Mouse (Mus musculus): ENCODE measurements around the gene Gbp2b. TPM values are rescaled to one million over a fixed set of nuclear protein-coding genes. Genes with fewer than 3 reads are reported as not detected.
"Not testable (repeated sequence)": the region's sequence is repeated elsewhere in the genome, so short reads cannot be mapped to it uniquely, and the experiment has no call there.

The Gbp2b gene
- under 1 TPM; 0.12 TPM for total RNA-seq (2021)

DNA sequence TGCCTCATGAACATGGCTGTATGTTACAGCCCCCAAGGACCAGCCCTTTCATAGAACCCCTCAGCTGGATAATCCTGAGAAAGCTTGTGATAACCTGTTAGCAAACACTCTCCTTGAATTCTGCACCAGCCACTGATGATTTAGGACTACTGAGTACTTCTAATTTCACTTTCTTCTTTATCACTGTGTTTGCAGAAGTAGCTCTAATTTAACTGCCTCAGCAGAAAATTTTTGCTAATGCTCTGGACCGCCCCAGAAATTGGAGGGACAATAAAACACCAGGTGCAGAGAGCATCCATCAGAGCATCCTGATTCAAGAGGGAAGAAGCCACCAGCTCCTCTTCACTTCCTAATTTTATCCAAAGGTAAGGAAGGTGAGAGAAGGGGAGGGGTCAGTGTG, at the start of gene Gbp2b:
Gene Gbp2b, plus strand, starts transcription at position 301 of the 400 bp plus-strand sequence.
- intact Hi-C loops (cut with DNase I) = no loop called here
- no peak for DNase-seq

- DNase-seq = no peak
- intact Hi-C loops (cut with DNase I) = no loop called here
Measured at GRCm38 (mm10) chr3:142546690-142547089, 48.0 kb upstream of the Gbp2b start.

GRCm38 (mm10) chr3:142550052-142550676, 44.5 kb upstream of the Gbp2b start:
- DNase-seq = no peak

GRCm38 (mm10) chr3:142554601-142555000, 40.0 kb upstream of the Gbp2b start:
- no peak for DNase-seq
- intact Hi-C loops (cut with DNase I) = no loop called here

More at GRCm38 (mm10) chr3:142550052-142550676, 44.5 kb upstream of the Gbp2b start:
- intact Hi-C loops (cut with DNase I) = no loop called here

GRCm38 (mm10) chr3:142555623-142556022, 39.0 kb upstream of the Gbp2b start:
- intact Hi-C loops (cut with DNase I) = no loop called here
- no peak for DNase-seq

DNA sequence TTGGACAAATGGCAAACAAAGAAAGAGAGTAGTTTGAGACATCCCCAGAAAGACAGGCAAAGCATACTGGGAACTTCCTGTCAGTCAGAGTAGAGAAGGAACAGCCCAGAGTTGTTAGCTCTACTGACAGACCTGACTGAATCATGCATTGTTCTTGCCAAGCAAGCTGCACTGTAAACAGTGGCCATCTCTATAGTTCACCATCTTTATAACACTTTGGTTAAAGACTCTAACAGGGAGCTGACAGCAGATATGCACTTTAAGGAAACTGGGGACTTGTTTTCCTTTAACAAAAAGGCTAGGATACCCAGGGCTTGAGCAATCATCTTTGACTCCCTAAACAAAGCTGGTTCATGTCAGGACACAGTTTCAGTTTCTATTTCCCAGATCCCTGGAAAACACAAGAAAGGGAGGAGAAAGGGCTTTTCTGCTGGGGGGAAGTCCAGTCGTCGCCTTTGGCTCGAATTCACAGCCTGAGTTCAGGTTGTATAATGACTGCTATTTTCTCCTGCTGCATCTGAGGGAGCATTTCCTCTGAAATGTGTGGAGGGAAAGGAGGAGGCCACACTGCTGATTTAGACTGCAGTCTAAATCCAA, 34.9 kb upstream of the Gbp2b start, which contains the start of gene Gbp3:
Gene Gbp3, plus strand, starts transcription at position 395 of the 597 bp plus-strand sequence.
- intact Hi-C loops (cut with DNase I) = loop anchor here (1.0 to 5.0 kb wide), 4 partner anchors 29 to 148 kb away; partner anchors contain the start of gene Gbp7
- DNase-seq = peak; percentile 59 to 68

- intact Hi-C loops (cut with DNase I) = loop anchor here (1.0 to 5.0 kb wide), 4 partner anchors 30 to 147 kb away; partner anchors contain the start of gene Gbp7
- DNase-seq = peak; percentile 88 to 92
Measured at GRCm38 (mm10) chr3:142560296-142560948, 34.2 kb upstream of the Gbp2b start.

- intact Hi-C loops (cut with DNase I) = loop anchor here (2.0 to 5.0 kb wide), 2 partner anchors 30 to 146 kb away; partner anchors contain the start of gene Gbp7
- DNase-seq = no peak
Measured at GRCm38 (mm10) chr3:142561045-142561646, 33.5 kb upstream of the Gbp2b start.

DNA sequence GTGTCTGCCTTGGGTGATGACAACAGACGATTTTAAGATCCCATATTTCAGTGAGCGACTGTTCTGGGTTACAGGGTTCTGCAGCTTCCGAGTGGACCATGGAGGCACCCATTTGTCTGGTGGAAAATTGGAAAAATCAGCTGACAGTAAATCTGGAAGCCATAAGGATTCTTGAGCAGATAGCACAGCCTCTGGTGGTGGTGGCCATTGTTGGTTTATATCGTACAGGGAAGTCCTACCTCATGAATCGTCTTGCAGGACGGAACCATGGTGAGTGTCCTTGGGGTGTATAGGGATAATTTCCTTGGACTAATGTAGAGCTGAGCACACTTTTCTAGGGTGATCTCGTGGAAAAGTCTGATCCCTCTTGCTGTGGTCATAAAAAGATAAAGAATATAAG, 33.0 kb upstream of the Gbp2b start:
- DNase-seq = no peak
- intact Hi-C loops (cut with DNase I) = loop anchor here (2.0 to 5.0 kb wide), 2 partner anchors 31 to 146 kb away; partner anchors contain the start of gene Gbp7

- intact Hi-C loops (cut with DNase I); DNase-seq: not testable (repeated sequence)
Measured at GRCm38 (mm10) chr3:142567490-142567889, 27.2 kb upstream of the Gbp2b start.

- intact Hi-C loops (cut with DNase I) = no loop called here
- no peak for DNase-seq
Measured at GRCm38 (mm10) chr3:142570738-142571137, 23.9 kb upstream of the Gbp2b start.

GRCm38 (mm10) chr3:142577108-142577507, 17.5 kb upstream of the Gbp2b start:
- intact Hi-C loops (cut with DNase I) = no loop called here
- DNase-seq = no peak

GRCm38 (mm10) chr3:142578342-142578741, 16.3 kb upstream of the Gbp2b start:
- intact Hi-C loops (cut with DNase I) = no loop called here
- no peak for DNase-seq

GRCm38 (mm10) chr3:142583067-142583466, 11.6 kb upstream of the Gbp2b start:
- intact Hi-C loops (cut with DNase I) = no loop called here

GRCm38 (mm10) chr3:142587386-142587785, 7.3 kb upstream of the Gbp2b start:
- DNase-seq = peak in 1 of 2 experiments; percentile 4
- intact Hi-C loops (cut with DNase I) = no loop called here

More at GRCm38 (mm10) chr3:142583067-142583466, 11.6 kb upstream of the Gbp2b start:
- no peak for DNase-seq

GRCm38 (mm10) chr3:142588888-142589287, 5.8 kb upstream of the Gbp2b start:
- peak; percentile 9 to 23 for DNase-seq

DNA sequence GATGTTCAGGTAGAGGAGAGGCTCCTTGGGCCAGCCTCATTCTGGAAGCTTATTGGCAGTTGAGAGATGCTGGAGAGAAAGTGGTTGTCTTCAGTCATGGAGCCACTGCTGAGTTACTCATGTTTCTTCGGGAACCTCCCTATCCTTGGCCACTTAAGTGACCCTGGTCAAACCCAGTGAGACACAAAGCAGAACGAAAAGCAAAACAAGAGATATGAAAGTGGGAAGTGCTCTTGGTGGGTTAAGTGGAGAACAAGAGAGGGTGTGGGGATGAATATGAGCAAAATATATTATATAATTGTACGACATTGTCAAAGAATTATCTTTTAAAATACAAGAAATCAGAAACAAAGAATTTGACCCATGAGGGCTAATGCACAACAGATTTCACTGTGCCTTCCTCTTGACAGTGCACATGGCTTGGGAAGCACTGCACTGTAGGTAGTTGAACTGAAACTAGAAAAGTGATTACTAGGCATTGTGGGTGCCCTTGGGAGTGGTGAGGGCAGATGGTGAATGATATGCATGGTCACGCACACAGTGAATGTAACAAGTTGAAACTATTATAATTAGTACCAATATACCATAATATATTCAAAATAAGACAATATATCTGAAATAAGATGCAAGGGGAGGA, 4.1 kb upstream of the Gbp2b start:
- no peak for DNase-seq
- intact Hi-C loops (cut with DNase I) = no loop called here

More at GRCm38 (mm10) chr3:142588888-142589287, 5.8 kb upstream of the Gbp2b start:
- intact Hi-C loops (cut with DNase I) = no loop called here

- DNase-seq = no peak
- intact Hi-C loops (cut with DNase I) = no loop called here
Measured at GRCm38 (mm10) chr3:142597923-142598322, 3.3 kb downstream of the Gbp2b start.

GRCm38 (mm10) chr3:142601675-142602074, 7.0 kb downstream of the Gbp2b start:
- no peak for DNase-seq

DNA sequence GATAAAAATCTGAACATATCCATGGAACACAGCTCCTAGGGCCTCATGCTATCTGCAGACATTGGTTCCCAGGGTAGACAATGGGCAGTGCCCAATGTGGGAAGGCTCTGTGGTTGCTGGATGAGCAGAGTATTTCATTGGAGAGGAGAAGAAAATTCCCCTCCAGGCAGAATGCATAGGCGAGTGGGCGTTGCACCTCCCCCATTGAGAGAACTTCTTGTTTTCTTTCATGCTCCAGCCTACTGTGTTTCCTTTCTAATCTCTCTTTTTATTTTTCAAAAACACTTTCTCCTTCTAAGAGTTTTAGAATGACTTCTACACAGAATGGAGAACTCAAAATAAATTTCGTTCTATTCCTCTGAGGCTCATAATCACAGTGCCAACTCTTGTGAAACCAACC, 24.0 kb downstream of the Gbp2b start:
- no peak for DNase-seq
- intact Hi-C loops (cut with DNase I) = no loop called here

More at GRCm38 (mm10) chr3:142601675-142602074, 7.0 kb downstream of the Gbp2b start:
- intact Hi-C loops (cut with DNase I) = no loop called here

All from heart, postnatal 10 days (tissue).